Mouse (Mus musculus): ENCODE data around the gene Dpp4.

Gene Dpp4

DNA sequence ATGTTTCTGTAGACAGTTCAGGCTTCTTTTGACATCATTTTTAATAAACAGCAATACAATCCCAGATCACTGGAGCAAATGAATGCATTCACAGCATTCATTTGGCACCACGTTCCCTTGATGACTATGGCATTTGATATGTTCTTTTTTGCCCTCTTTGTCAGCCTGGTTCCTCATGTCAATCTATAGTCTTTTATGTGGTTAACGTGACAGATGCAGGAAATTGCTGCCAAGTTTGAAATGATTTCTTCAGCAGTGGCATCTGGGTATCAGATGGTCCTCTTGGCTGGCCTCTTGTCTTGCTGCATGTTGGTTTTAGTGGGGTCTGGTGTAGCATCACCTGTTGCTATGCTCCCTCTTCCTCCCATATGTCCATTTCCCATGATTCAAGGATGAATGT is 118.2 kb downstream of the Dpp4 start:
- DNase-seq (ENCODE audit: low spot score) = no peak

DNA sequence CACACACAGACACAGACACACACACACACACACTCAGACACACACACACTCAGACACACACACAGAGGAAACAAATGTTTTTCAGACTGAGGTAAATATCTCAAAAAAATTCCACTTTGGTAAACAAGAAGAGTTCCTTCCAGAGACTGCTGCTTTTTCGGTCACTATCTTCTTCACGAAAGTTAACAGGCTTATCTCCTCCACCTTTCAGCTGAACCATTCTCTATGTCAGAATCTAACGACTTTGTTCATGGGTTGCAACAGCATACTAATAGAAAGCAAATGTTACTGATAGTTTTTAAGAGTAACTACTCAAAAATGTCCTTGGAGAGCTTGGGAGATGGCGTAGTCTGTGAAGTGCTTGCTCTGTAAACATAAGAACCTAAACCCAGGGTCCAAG is 124.5 kb downstream of the Dpp4 start:
- DNase-seq (ENCODE audit: low spot score) = no peak

DNA sequence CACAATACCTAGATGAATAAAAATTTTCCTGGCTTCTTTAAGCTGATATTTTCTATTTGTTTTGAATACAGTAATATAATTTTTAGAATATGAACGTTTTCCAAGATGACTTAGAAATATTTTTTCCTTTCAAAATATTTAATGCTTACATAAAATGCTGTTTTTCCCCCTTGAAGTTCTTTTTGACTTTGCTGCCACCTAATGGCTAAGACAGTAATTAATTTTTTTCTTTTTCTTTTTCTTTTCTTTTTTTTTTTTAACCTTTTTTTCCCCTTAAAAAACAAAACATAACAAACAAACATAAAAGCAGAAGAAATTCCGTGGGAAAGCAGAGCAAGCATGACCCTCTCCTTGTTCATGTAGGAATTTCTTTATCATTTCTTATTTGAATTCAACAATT is 126.2 kb downstream of the Dpp4 start:
- no peak for DNase-seq (ENCODE audit: low spot score)

DNA sequence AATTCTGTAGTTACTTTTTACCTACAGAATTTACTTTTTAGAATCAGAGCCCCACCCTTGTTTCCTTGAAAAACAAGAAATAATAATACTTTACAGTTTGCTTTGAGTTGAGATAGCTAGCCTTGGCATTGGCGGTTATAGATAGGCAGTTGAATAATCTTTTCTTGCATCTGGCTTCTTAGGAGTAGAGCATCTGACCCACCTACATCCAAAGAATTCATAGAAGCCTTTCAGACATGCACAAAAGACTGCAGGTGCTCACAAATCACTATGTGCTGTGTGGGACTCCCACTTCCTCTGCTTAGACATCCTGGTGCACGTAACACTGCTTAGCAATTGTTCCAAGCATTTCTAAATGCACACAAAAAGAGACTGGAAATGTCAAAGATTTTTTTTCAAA is 127.0 kb downstream of the Dpp4 start:
- no peak for DNase-seq (ENCODE audit: low spot score)

Measured in urinary bladder, postnatal 14 days (tissue).